Comparison of ENCODE assay signal across 15 mouse cellular contexts in the genomic region with DNA sequence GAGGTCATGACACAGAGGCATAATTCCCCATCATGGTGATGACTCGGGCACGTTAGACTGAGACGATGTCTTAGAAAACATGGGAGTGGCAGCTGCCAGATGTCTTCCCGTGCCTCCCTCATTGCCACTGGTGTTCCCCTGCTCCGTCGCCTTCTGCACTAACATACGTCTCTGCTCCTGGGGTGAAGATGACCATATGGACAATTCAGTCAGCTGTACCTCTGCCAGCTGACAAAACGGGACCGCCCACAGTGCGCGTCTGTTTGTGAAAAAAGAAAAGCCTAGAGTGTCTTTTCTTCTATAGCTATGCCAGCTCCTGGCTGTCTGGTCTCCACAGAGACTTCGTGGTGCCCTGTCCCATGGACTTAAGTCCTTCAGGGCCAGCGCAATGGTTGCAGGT.
DNase-seq lines count a peak whose midpoint lies in the region; ATAC-seq lines count a peak whose summit lies in the region.
"Had no signal": no experiment of that assay in that cellular context is flagged by ENCODE, and none has a peak within 500 bp of the region (broad histone marks: within the 10 kb centered on the region; RNA-seq: fewer than 3 reads in every experiment).

No protein-coding gene starts in this region.

- peak; percentile 14; the same call in 1 of the 2 replicates for ATAC-seq in frontal cortex, adult (ENCODE audit: low TSS enrichment)
- ATAC-seq: CD4-positive, CD25-positive, alpha-beta regulatory T cell, adult 4 months; midbrain, embryonic 16.5 days had no signal

- no peak for DNase-seq in frontal cortex, postnatal 36 days (ENCODE audit: low spot score in 2 of 2)
- peak; percentile 81 for DNase-seq in left cerebral cortex, postnatal 4 days
- DNase-seq in left cerebral cortex, adult 11 months (ENCODE audit: low spot score), result no peak
- peak; percentile 88 to 91 for DNase-seq in cerebellum, postnatal 10 days
- no peak for DNase-seq in thymus, postnatal 25 days
- no peak for DNase-seq in gastrocnemius, postnatal 10 days
- DNase-seq: adrenal gland, postnatal 14 days; gastrocnemius, postnatal 25 days; kidney, adult 18-20 months; kidney, postnatal 10 days; lung, adult 18-20 months; retina, postnatal 1 day had no signal

- intact Hi-C loops in left cerebral cortex, postnatal 4 days (cut with DNase I), result no loop called here

Comparison
In these comparisons a context has a peak if more than half of its experiments do, and no peak if none do; other contexts are left out.
1. DNase-seq: peak in left cerebral cortex, postnatal 4 days (single experiment) and cerebellum, postnatal 10 days (2 of 2); none in frontal cortex, postnatal 36 days (0 of 2), left cerebral cortex, adult 11 months (single experiment), thymus, postnatal 25 days (single experiment) and gastrocnemius, postnatal 10 days (single experiment).